Mouse (Mus musculus): Measurements from ENCODE around the gene Tmco3. TPM values are rescaled to one million over a fixed set of nuclear protein-coding genes. Genes with fewer than 3 reads are reported as not detected.

Tmco3 gene
- polyA plus RNA-seq, 1 experiment from 2014 or later, result 34.9 TPM

- no peak for ATAC-seq (ENCODE audit: insufficient read depth, low FRiP score)
- no peak overlapping the region for H3K4me3 ChIP-seq (replicated peaks; ENCODE audit: low read length)
- 75% methylated on average over 3 of the region's 3 CpGs for WGBS
Observed at GRCm38 (mm10) chr8:13263376-13263775, 24.6 kb upstream of the Tmco3 start.

GRCm38 (mm10) chr8:13267566-13267965 lies 20.4 kb upstream of the Tmco3 start:
- Histone ChIP-seq H3K9ac (ENCODE audit: low read length) (no peak overlapping the region), H3K27ac (ENCODE audit: low read length) (no peak overlapping the region), H3K4me1 (ENCODE audit: control insufficient read depth, insufficient read depth, low read length) (no peaks in the 10 kb centered on the region), H3K4me2 (ENCODE audit: low read depth, low read length) (no peak overlapping the region), H3K9me3 (replicated peaks; ENCODE audit: control insufficient read depth, low read length) (no peaks in the 10 kb centered on the region), H3K4me3 (replicated peaks; ENCODE audit: low read length) (no peak overlapping the region), H3K36me3 (ENCODE audit: control insufficient read depth, insufficient read depth, low read length) (peaks cover 9% of the 10 kb centered on the region), H3K27me3 (ENCODE audit: control insufficient read depth, insufficient read depth, low read length) (no peaks in the 10 kb centered on the region)
- no peak for ATAC-seq (ENCODE audit: insufficient read depth, low FRiP score)
- 58% methylated on average over 2 of the region's 2 CpGs for WGBS

More at GRCm38 (mm10) chr8:13263376-13263775, 24.6 kb upstream of the Tmco3 start:
- Histone ChIP-seq H3K4me1 (ENCODE audit: control insufficient read depth, insufficient read depth, low read length) (no peaks in the 10 kb centered on the region), H3K27me3 (ENCODE audit: control insufficient read depth, insufficient read depth, low read length) (no peaks in the 10 kb centered on the region), H3K36me3 (ENCODE audit: control insufficient read depth, insufficient read depth, low read length) (no peaks in the 10 kb centered on the region; the same call in 1 of the 2 replicates), H3K27ac (ENCODE audit: low read length) (no peak overlapping the region), H3K4me2 (ENCODE audit: low read depth, low read length) (no peak overlapping the region), H3K9ac (ENCODE audit: low read length) (no peak overlapping the region), H3K9me3 (replicated peaks; ENCODE audit: control insufficient read depth, low read length) (no peaks in the 10 kb centered on the region)

GRCm38 (mm10) chr8:13272834-13273233 lies 15.2 kb upstream of the Tmco3 start:
- no peaks in the 10 kb centered on the region for H3K27me3 ChIP-seq (ENCODE audit: control insufficient read depth, insufficient read depth, low read length)
- H3K9me3 ChIP-seq (replicated peaks; ENCODE audit: control insufficient read depth, low read length), result no peaks in the 10 kb centered on the region
- no peaks in the 10 kb centered on the region for H3K4me1 ChIP-seq (ENCODE audit: control insufficient read depth, insufficient read depth, low read length)
- no peak overlapping the region for H3K4me2 ChIP-seq (ENCODE audit: low read depth, low read length)
- 89% methylated on average over 5 of the region's 5 CpGs for WGBS
- no peak overlapping the region for H3K9ac ChIP-seq (ENCODE audit: low read length)
- H3K36me3 ChIP-seq (ENCODE audit: control insufficient read depth, insufficient read depth, low read length), result peaks cover 9% of the 10 kb centered on the region
- ATAC-seq (ENCODE audit: insufficient read depth, low FRiP score), result no peak
- H3K27ac ChIP-seq (ENCODE audit: low read length), result no peak overlapping the region
- H3K4me3 ChIP-seq (replicated peaks; ENCODE audit: low read length), result no peak overlapping the region

GRCm38 (mm10) chr8:13276941-13277447 lies 11.0 kb upstream of the Tmco3 start:
- H3K27ac ChIP-seq (ENCODE audit: low read length), result no peak overlapping the region
- no peak overlapping the region for H3K9ac ChIP-seq (ENCODE audit: low read length)
- H3K4me1 ChIP-seq (ENCODE audit: control insufficient read depth, insufficient read depth, low read length), result no peaks in the 10 kb centered on the region
- no peaks in the 10 kb centered on the region for H3K9me3 ChIP-seq (replicated peaks; ENCODE audit: control insufficient read depth, low read length)
- H3K27me3 ChIP-seq (ENCODE audit: control insufficient read depth, insufficient read depth, low read length), result no peaks in the 10 kb centered on the region
- H3K4me2 ChIP-seq (ENCODE audit: low read depth, low read length), result no peak overlapping the region
- H3K4me3 ChIP-seq (replicated peaks; ENCODE audit: low read length), result no peak overlapping the region
- no peak for ATAC-seq (ENCODE audit: insufficient read depth, low FRiP score)
- WGBS, result 79% methylated on average over 5 of the region's 5 CpGs
- no peaks in the 10 kb centered on the region for H3K36me3 ChIP-seq (ENCODE audit: control insufficient read depth, insufficient read depth, low read length)

GRCm38 (mm10) chr8:13283200-13283599 lies 4.8 kb upstream of the Tmco3 start:
- Histone ChIP-seq H3K9ac (ENCODE audit: low read length) (no peak overlapping the region), H3K27ac (ENCODE audit: low read length) (no peak overlapping the region), H3K4me1 (ENCODE audit: control insufficient read depth, insufficient read depth, low read length) (peaks cover 8% of the 10 kb centered on the region), H3K27me3 (ENCODE audit: control insufficient read depth, insufficient read depth, low read length) (no peaks in the 10 kb centered on the region), H3K4me3 (replicated peaks; ENCODE audit: low read length) (no peak overlapping the region), H3K4me2 (ENCODE audit: low read depth, low read length) (no peak overlapping the region), H3K36me3 (ENCODE audit: control insufficient read depth, insufficient read depth, low read length) (no peaks in the 10 kb centered on the region), H3K9me3 (replicated peaks; ENCODE audit: control insufficient read depth, low read length) (no peaks in the 10 kb centered on the region)
- 75% methylated on average over 1 of the region's 1 CpGs for WGBS
- no peak for ATAC-seq (ENCODE audit: insufficient read depth, low FRiP score)

- Histone ChIP-seq H3K27me3 (ENCODE audit: control insufficient read depth, insufficient read depth, low read length) (no peaks in the 10 kb centered on the region), H3K4me1 (ENCODE audit: control insufficient read depth, insufficient read depth, low read length) (peaks cover 15% of the 10 kb centered on the region), H3K4me3 (replicated peaks; ENCODE audit: low read length) (peak overlapping the region; percentile 81), H3K4me2 (ENCODE audit: low read depth, low read length) (peak overlapping the region; percentile 87), H3K27ac (ENCODE audit: low read length) (peak overlapping the region; percentile 98), H3K36me3 (ENCODE audit: control insufficient read depth, insufficient read depth, low read length) (no peaks in the 10 kb centered on the region), H3K9me3 (replicated peaks; ENCODE audit: control insufficient read depth, low read length) (no peaks in the 10 kb centered on the region), H3K9ac (ENCODE audit: low read length) (peak overlapping the region; percentile 87)
- ATAC-seq (ENCODE audit: insufficient read depth, low FRiP score), result peak; percentile 89
- WGBS, result under 1% methylated on average over 33 of the region's 34 CpGs
Observed at GRCm38 (mm10) chr8:13287304-13287691, 692 bp upstream of the Tmco3 start.

GRCm38 (mm10) chr8:13288646-13289045 lies 656 bp downstream of the Tmco3 start:
- H3K4me2 ChIP-seq (ENCODE audit: low read depth, low read length), result peak overlapping the region; percentile 59
- no peak overlapping the region for H3K27ac ChIP-seq (ENCODE audit: low read length)
- ATAC-seq (ENCODE audit: insufficient read depth, low FRiP score), result no peak
- 2% methylated on average over 6 of the region's 6 CpGs for WGBS
- peak overlapping the region; percentile 87 for H3K9ac ChIP-seq (ENCODE audit: low read length)
- H3K9me3 ChIP-seq (replicated peaks; ENCODE audit: control insufficient read depth, low read length), result no peaks in the 10 kb centered on the region
- H3K4me3 ChIP-seq (replicated peaks; ENCODE audit: low read length), result peak overlapping the region; percentile 81
- H3K27me3 ChIP-seq (ENCODE audit: control insufficient read depth, insufficient read depth, low read length), result no peaks in the 10 kb centered on the region
- no peaks in the 10 kb centered on the region for H3K36me3 ChIP-seq (ENCODE audit: control insufficient read depth, insufficient read depth, low read length)
- H3K4me1 ChIP-seq (ENCODE audit: control insufficient read depth, insufficient read depth, low read length), result peaks cover 15% of the 10 kb centered on the region

GRCm38 (mm10) chr8:13292364-13292763 lies 4.4 kb downstream of the Tmco3 start:
- Histone ChIP-seq H3K4me2 (ENCODE audit: low read depth, low read length) (no peak overlapping the region), H3K36me3 (ENCODE audit: control insufficient read depth, insufficient read depth, low read length) (no peaks in the 10 kb centered on the region; the same call in 1 of the 2 replicates), H3K27ac (ENCODE audit: low read length) (no peak overlapping the region), H3K9ac (ENCODE audit: low read length) (no peak overlapping the region), H3K27me3 (ENCODE audit: control insufficient read depth, insufficient read depth, low read length) (no peaks in the 10 kb centered on the region), H3K9me3 (replicated peaks; ENCODE audit: control insufficient read depth, low read length) (no peaks in the 10 kb centered on the region), H3K4me1 (ENCODE audit: control insufficient read depth, insufficient read depth, low read length) (peaks cover 7% of the 10 kb centered on the region; the same call in 1 of the 2 replicates), H3K4me3 (replicated peaks; ENCODE audit: low read length) (no peak overlapping the region)
- 29% methylated on average over 9 of the region's 9 CpGs for WGBS
- ATAC-seq (ENCODE audit: insufficient read depth, low FRiP score), result no peak

GRCm38 (mm10) chr8:13293677-13294470 lies 5.9 kb downstream of the Tmco3 start:
- peaks cover 5% of the 10 kb centered on the region; the same call in 1 of the 2 replicates for H3K4me1 ChIP-seq (ENCODE audit: control insufficient read depth, insufficient read depth, low read length)
- 91% methylated on average over 9 of the region's 9 CpGs for WGBS
- H3K36me3 ChIP-seq (ENCODE audit: control insufficient read depth, insufficient read depth, low read length), result peaks cover 1% of the 10 kb centered on the region; the same call in 1 of the 2 replicates
- no peak overlapping the region for H3K27ac ChIP-seq (ENCODE audit: low read length)
- no peak overlapping the region for H3K9ac ChIP-seq (ENCODE audit: low read length)
- H3K4me3 ChIP-seq (replicated peaks; ENCODE audit: low read length), result no peak overlapping the region
- no peak for ATAC-seq (ENCODE audit: insufficient read depth, low FRiP score)
- no peak overlapping the region for H3K4me2 ChIP-seq (ENCODE audit: low read depth, low read length)
- no peaks in the 10 kb centered on the region for H3K9me3 ChIP-seq (replicated peaks; ENCODE audit: control insufficient read depth, low read length)
- no peaks in the 10 kb centered on the region for H3K27me3 ChIP-seq (ENCODE audit: control insufficient read depth, insufficient read depth, low read length)

Data from stomach, embryonic 16.5 days (tissue).